Mouse (Mus musculus) retina, embryonic 14.5 days (tissue): ENCODE results near the gene Tomm20.
A peak's percentile ranks its signal among the peaks of the same experiment; 100 is the strongest.
"Not testable (repeated sequence)": the region's sequence is repeated elsewhere in the genome, so short reads cannot be mapped to it uniquely, and the experiment has no call there.

Source experiments
- DNase-seq: peaks from one replicate; pipeline ENCODE4 v3.0.0-alpha.2; 2015; ENCODE audit warnings: low spot score

The Tomm20 gene

GRCm38 (mm10) chr8:126945730-126946163, at the start of gene Tomm20:
Tomm20 (minus strand) TSS chr8:126945844.
- peak; percentile 98 for DNase-seq

- no peak for DNase-seq
Observed at GRCm38 (mm10) chr8:126994506-126994905, 48.9 kb upstream of the Tomm20 start.

- DNase-seq, result no peak
Observed at GRCm38 (mm10) chr8:126989363-126990153, 43.9 kb upstream of the Tomm20 start.

GRCm38 (mm10) chr8:126988346-126989006, 42.8 kb upstream of the Tomm20 start:
- DNase-seq, result no peak

- peak; percentile 94 for DNase-seq
Observed at GRCm38 (mm10) chr8:126986495-126986894, 40.9 kb upstream of the Tomm20 start.

GRCm38 (mm10) chr8:126980046-126980445, 34.4 kb upstream of the Tomm20 start:
- no peak for DNase-seq

GRCm38 (mm10) chr8:126979091-126979920, 33.7 kb upstream of the Tomm20 start:
- no peak for DNase-seq

- not testable (repeated sequence) for DNase-seq
Observed at GRCm38 (mm10) chr8:126978535-126978934, 32.9 kb upstream of the Tomm20 start.

- DNase-seq, result no peak
Observed at GRCm38 (mm10) chr8:126978028-126978427, 32.4 kb upstream of the Tomm20 start.

GRCm38 (mm10) chr8:126976608-126977348, 31.1 kb upstream of the Tomm20 start:
- DNase-seq, result no peak

GRCm38 (mm10) chr8:126975706-126976105, 30.1 kb upstream of the Tomm20 start:
- DNase-seq, result peak; percentile 88

GRCm38 (mm10) chr8:126974511-126974910, 28.9 kb upstream of the Tomm20 start:
- DNase-seq, result no peak

- no peak for DNase-seq
Observed at GRCm38 (mm10) chr8:126973686-126974265, 28.1 kb upstream of the Tomm20 start.

- no peak for DNase-seq
Observed at GRCm38 (mm10) chr8:126972649-126973048, 27.0 kb upstream of the Tomm20 start.

- no peak for DNase-seq
Observed at GRCm38 (mm10) chr8:126972102-126972501, 26.5 kb upstream of the Tomm20 start.

- DNase-seq, result no peak
Observed at GRCm38 (mm10) chr8:126971314-126971664, 25.6 kb upstream of the Tomm20 start.

GRCm38 (mm10) chr8:126970579-126971313, 25.1 kb upstream of the Tomm20 start, which contains the start of gene Rbm34:
Rbm34 (minus strand) TSS chr8:126971071.
- peak; percentile 98 for DNase-seq

GRCm38 (mm10) chr8:126969546-126969945, 23.9 kb upstream of the Tomm20 start:
- DNase-seq, result no peak

GRCm38 (mm10) chr8:126968107-126968506, 22.5 kb upstream of the Tomm20 start:
- DNase-seq, result no peak

GRCm38 (mm10) chr8:126965246-126965645, 19.6 kb upstream of the Tomm20 start:
- DNase-seq, result no peak

GRCm38 (mm10) chr8:126962871-126963270, 17.2 kb upstream of the Tomm20 start:
- no peak for DNase-seq
